Mouse (Mus musculus) MN1 (cell line): ENCODE data around the gene Capzb.
A peak's percentile ranks its signal among the peaks of the same experiment; 100 is the strongest.

Experiments
- DNase-seq: peaks from one replicate; pipeline ENCODE4 v3.0.0-alpha.2; 2016; ENCODE audit warnings: low spot score

The Capzb gene

DNA sequence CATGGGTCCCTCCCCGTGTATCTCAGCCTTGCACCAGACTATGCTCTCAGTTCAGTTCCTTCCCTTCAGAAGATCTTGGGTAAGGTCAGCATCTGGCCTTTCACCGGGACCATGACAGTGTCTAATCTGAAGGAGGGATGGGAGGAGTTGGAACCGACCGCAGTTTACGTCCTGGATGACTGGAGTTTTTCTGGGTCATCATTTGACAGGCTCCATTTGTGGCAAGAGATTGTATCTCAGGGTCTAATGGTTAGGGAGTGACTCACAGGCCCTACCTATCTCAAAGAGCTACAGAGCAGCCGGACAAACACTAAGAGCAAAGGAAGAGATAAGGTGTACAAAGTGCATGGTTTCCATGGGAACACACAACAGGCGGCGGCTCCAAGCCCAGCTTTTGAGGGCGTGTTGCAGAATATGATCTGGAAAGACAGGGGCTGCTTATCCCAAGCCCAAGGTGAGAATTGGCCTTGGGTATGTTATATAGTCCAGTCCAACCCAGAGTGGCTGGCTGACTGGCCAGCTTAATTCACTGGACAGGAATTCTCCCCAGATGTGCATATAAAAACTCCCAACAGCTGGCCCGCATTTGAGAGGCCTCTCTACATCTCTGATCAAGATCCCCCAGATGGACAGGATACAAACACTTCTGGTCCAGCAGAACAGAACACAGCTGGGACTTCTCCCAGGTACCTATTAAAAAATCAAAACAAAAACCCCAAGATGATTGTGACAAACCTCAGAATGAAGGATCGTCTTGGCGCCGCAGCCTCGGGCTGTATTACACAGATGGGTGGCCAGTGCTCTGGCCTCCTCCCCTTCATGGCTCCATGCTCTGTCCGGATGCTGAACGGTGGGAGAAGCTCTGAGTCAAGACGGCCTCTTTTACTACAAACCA, 12.7 kb upstream of the Capzb start:
- DNase-seq, result peak; percentile 92

DNA sequence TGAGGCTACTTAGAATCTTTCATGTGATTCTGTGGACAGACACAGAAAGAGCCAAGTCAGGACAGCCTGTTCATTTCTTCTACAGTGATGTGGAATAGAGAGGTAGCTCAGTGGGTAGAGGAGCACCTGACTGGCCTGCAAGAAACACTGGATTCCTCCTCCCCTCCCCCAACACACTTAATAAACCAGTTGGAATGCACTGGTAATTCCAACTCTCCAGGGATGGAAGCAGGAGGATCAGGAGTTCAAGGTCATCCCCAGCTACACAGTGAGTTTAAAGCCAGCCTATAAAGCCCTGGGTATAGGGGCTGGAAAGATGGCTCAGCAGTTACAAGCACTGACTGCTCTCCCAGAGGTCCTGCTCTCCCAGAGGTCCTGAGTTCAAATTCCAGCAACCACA, 10.2 kb upstream of the Capzb start:
- no peak for DNase-seq

DNA sequence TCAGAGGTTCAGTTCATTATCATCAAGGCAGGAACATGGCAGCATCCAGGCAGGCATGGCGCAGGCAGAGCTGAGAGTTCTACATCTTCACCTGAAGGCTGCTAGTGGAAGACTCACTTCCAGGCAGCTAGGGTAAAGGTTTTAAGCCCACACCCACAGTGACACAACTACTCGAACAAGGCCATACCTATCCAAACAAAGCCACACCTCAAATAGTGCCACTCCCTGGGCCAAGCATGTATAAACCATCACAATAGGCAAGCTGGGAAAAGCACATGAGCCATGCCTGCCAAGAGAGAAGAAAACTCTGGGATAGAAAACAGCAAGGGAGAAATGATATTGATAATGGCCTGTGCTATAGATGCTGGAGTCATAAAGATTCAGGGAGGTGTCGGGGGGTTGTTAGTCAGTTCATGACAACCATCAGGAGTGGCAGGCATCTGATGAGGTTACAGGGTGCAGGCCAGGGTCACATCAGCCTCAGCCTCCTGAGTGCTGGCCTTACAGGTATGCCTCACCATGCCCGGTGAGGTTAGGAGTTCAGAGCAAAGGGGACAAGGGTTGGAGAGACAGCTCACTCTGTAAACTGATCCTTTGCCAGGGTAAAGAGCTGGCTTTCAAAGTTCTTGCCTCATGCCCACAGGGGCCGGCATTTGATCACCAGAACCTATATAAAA, 6.8 kb upstream of the Capzb start:
- DNase-seq, result no peak

DNA sequence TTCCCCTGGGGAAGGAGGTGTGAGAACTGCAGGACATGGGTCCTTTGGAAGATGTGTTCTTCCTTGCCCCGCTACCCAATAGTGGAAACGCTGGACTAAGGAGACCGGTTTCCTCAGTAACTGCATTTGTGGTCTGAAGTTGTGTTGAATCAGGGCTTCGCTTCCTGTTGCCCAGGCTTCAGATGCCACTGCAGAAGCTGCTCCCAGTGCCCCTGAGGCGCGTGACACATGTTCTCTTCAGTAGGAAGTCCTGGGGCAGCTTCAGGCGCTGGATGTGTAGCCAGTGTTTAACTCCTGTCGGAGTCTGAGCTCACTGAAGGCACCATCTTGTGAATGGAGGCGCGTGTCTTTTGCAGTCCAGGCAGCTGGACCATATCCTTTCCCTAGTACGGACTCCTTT, 4.8 kb upstream of the Capzb start:
- DNase-seq, result no peak

DNA sequence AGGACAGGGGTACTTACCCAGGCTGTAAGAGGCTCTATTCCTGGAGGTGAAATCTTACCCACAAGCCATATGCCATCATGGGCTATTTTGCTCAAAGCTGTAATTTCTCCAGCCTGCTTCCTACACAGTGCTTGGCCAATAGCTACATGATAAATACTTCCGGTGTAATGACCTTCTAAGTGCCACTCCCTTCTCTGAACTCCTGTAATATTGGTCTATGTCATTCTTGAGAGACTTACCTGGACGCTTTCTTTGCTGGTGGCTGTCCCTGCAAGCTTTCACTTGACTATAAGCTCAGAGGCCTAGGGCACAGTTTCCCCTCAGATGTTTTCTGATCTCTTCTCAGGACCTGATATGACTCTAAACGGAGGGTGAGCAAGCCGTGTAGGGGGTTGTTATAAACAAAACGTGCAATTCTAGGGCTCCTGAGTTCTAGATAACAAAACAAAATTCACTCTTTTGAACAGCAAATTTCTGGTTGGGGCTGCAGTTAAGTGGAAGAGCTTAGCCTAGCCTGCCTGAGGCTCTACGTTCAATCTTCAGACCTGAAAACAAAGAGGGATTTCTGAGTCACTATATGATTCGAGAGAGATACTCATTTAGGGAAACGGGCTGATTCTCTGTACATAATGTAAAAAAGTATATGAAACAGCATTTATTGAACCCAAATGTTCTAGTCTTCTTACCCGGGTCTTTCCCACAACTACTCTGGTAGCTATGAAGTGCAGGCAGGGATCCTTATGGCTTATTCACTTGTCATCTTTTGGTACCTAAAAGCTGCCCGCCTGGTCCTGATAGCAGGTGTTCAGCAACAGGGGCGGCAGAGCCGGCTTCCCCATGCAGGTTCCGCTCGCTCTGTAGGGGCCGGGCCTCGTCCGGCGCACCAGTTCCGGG, 847 bp upstream of the Capzb start:
- DNase-seq, result peak; percentile 49

DNA sequence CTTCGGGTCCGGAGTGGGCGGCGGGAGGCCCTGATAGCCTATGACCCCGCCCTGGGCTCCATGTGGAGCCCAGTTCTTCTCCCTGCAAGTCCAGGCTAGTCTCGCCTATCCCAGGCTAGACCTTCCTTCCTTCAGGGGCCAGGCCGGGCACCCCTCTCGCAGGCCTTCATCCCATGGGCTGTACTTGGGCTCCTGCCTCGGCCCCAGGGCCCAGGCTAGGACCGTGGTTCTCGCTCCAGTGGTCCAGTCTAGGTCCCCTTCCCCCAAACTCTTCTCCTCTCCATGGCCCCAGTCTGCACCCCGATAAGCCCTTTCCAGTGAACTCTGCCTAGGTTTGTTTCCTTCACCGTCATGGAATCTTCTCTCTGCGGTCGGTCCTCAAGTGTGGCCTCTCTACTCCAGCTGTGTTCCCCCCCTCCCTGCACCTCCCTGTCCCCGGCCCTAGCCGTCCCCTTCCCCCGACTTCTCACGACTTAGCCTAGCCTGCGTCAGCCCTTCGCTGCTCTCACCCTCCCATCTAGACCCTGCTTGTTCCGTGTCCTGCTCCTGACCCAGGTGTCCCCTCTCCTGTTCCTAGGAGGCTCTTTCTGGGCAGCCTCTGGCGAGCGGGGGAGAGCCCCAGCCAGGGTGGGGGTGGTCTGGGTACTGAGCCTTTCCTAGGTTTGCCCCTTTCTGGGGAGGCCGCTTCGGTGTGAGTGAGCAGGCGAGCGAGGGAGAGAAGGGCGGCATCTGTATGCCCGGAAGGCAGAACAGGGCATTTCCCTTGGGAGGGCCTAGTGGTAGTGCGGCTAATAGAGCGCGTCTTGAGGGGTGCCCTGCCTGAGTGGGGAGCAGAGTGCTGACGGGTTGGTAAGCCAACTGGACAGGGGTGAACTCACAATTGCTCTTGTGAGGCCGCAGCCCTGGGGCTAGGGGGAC, 736 bp downstream of the Capzb start:
- DNase-seq, result peak; percentile 74

DNA sequence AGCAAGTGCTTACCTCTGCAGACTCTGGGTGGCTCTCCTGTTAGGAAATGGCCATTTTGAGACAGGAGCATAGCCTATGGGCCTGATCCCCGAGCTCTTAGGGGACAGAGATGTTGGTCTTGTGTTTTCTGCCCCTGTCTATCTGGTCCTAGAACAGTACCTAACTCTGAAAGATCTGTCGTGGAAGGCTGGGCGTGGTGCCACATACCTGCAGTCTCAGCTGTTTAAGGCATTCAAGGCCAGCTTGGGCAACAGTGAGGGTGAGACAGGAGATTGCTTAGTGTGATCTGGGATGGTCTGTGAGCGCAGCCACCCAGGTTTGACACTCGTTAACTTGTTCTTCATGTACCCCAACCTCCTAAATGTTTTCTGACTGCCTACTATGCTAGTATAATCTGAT, 2.4 kb downstream of the Capzb start:
- no peak for DNase-seq

DNA sequence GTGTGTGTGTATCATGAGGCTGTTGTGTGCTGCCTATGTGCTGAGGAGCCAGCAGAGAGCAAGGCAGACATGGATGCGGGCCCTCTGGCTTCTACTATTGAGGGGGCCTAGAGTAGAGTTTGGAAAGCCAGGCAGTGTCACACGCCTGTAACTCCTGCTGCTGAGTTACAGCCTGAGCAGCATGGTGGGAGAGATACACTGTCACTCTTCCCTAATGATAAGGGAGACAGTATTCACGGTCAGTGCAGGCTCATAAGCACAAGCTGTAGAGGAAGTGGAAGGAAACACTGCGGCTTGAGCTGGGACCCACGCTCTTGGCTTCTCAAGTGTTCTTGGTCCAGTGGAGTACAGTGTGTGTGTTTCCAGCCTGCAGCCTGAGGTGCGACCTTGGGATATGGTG, 3.8 kb downstream of the Capzb start:
- no peak for DNase-seq

DNA sequence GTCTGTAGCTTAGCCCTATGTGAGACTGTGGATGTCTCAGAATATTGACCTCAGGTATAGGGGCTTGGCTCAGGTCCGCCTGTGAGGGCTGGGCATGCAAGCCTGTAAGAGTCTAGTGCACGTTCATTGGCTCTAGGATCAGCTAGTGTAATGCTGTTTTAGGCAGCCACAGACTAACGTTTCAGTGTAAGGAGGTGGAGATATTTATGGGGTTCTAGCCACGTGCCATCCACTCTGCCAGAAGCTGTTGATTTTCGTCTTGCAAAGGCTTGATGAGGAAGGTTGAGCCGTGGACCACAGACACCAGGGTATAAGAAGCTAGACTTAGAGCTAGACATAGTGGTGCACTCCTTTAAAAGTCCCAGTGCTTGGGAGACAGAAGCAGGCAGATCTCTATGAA, 4.2 kb downstream of the Capzb start:
- DNase-seq, result no peak

DNA sequence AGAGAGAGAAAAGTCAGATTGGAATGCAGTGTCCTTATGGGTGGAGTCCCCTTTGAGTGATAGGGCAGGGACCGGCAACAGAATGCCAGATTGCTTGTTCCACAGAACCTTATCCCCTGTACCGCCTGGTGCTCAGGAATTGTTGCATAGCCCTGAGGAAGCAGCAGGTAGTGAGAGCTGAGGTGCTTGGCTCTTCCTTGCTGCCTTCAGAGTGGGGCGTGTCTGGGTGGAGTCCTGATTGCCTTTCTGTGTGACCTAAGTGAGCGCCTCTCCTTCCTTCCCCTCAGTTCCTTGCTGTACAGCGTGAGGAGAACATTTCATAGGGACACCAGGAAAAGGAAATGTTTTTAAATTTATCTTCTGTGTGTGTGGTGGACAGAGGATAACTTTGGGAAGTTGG, 4.8 kb downstream of the Capzb start:
- DNase-seq, result no peak

DNA sequence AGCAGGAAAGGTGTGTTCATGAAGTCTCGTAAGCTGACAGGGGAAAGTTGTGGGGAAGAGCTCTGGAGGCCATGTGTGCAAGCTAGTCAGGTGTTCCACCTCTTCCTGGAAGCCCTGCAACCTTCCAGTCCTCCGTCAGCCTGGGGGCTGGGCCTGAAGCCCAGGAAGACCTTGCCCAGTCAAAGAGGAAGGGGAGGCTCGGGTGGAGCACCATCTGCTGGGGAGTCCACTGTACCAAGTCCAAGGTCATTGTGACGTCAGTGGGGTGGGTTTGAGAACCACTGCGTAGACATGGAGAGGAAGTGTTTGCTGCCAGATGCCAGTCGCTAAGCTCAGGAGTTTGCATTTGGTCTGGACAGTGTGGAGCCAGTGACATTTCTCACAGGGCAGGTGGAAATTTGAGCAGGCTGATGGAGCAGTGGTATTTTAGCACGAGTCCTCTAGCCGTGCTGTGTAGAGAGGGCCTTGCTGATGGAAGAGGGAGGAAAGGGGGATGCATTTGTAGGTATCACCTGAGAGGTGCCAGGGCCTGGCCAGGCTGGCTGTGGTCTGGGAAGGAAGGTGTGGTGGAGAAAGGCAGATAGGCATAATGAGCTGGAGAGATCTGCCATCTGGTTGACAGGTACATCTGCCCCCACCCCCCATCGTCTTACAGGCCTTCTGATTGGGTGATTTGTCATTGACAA, 5.4 kb downstream of the Capzb start:
- no peak for DNase-seq

DNA sequence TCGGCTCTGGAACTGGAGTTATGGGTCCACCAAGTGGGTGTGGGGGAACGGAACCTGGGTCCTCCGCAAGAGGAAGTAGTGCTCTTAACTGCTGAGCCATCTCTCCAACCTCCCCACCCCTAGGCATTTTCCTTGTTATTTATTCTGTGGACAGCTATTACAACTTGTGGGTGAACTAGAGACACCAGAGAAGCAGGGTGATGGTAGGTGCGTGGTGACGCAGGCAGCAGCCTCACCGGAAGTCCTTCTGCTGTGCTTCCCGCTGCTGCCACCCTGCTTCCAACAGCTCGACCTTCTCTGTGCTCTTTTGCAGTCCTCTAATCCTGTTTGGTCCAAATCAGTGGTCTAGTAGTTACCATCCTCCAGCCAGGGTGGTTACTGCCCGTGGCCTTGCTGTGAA, 6.4 kb downstream of the Capzb start:
- DNase-seq, result no peak

DNA sequence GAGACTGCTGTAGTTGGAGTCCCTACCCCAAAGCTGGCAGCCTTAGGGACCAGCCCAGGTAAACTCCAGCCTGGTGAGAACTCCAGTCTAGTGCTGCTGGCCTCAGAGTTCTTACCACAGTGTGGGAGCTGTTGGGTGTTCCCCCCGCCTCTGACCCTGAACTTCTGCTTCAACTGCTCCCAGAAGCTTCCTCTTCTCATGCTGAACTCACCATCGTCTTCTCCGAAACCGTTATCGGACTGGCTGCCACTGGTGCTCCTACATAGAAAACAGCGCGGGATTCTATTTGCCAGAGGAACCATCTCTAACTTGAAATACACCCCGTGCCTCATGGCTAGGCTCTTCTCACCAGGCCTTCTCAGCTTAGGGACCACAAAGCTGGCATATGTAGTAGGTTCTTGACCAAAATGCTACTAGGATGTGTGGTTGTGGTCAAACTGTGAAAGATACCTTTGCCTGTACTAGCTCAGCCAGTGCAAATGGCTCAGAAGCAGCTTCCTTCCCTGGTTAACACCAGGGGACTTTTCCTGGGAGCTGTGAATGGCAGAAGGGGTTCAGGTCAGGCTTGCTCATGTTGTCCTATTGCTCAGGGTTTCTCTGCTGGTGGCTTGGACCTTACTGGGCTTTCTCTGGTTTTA, 7.1 kb downstream of the Capzb start:
- no peak for DNase-seq

DNA sequence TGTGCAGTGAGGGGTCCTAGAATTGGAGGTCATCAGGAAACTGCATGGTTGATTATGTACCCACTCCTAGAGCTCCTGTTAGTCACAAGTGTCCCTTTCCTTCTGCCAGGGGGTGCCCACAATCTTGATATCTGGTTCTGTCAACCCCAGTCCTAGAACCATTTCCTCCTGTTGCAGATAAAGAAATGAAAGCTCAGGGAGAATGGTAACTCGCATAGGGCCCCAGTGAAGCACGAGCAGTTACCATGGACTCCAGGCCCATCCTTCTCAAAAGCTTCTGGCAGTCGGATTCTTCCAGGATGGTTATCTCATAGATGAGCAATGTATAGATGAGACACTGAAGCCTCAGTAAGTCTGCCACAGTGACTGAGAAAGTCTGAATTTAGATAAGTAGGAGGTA, 8.2 kb downstream of the Capzb start:
- no peak for DNase-seq

DNA sequence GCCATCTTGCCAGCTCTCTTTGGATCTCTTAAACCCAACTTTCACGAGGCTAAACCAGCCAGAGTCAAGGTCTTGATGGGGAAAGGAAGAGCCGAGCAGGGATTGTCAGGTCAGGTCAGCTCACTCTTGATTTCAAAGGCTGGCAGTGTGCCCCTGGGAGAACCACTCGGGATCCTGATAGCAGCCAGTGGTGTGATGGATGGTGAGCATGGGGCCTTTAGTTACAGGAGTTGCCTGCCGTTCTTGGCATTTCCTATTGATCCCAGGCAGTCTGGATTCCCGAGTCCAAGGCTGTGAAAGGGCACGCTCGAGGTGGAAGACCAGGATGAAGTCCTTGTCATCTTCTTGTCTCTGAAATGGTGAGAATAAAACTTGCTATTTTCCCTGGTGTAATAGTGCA, 9.9 kb downstream of the Capzb start:
- no peak for DNase-seq

DNA sequence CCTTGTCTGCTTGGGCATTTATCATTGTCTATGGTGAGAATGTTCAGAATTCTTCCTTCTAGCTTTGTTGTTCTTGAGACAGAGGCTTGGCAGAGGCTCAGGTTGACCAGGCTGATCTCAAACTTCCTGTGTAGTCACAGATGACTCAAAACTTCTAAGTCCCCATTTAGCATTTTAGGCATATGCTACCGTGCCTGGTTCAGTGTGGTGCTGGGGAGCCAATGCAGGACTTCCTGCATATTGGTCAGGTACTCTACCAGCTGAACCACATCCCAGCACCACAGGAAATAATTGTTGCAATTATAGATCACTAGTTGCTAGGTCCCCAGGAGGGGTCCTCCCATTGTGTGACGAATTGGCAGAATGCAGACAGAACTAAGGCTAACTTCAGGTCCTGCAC, 10.7 kb downstream of the Capzb start:
- DNase-seq, result no peak

DNA sequence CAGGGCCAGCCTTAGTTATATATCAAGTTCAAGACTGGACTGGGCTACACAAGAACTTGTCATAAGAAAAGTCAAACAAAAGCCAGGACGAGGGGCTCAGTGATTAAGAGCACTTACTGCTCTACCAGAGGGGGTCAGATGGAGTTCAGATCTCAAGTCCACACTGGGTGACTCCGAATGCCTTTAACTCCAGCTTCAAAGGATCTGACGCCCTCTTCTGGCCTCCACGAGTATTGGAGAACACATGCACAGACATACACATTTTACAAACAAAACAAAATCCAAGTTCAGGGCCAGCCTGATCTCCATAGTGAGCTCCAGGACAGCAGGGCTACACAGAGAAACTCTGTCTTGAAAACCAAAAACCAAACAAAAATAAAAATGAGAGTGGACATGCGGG, 13.1 kb downstream of the Capzb start:
- DNase-seq, result no peak

DNA sequence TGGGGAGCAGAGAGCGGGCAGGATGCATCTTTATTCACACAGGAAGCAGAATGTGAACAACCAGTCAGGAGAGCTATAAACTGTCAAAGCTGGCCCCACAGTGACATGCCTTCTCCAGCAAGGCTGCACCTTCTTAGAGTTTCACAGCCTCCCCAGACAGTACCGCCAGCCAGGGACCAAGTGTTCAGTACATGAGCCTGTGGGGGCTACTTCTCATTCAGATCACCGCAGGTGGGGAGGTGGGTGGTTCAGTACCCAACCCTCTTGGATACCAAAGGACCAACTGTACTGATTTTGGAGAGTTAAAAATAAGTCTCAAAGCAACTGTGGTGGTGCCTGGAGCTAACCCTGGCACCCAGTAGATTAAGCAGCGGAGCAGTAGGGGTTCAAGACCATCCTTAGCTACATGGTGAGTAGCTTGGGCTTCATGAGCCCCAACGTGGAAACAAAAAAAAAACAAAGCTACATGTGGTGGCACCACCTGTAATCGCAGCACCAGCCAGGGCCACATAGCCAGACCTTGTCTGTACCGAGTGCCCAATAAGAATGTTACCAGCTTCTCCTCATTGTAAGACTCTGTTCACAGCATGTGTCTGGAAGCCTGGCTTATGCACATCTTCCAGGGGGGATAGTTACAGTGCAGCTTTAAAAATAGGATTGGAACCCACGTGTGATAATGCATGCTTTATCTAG, 13.8 kb downstream of the Capzb start:
- no peak for DNase-seq

DNA sequence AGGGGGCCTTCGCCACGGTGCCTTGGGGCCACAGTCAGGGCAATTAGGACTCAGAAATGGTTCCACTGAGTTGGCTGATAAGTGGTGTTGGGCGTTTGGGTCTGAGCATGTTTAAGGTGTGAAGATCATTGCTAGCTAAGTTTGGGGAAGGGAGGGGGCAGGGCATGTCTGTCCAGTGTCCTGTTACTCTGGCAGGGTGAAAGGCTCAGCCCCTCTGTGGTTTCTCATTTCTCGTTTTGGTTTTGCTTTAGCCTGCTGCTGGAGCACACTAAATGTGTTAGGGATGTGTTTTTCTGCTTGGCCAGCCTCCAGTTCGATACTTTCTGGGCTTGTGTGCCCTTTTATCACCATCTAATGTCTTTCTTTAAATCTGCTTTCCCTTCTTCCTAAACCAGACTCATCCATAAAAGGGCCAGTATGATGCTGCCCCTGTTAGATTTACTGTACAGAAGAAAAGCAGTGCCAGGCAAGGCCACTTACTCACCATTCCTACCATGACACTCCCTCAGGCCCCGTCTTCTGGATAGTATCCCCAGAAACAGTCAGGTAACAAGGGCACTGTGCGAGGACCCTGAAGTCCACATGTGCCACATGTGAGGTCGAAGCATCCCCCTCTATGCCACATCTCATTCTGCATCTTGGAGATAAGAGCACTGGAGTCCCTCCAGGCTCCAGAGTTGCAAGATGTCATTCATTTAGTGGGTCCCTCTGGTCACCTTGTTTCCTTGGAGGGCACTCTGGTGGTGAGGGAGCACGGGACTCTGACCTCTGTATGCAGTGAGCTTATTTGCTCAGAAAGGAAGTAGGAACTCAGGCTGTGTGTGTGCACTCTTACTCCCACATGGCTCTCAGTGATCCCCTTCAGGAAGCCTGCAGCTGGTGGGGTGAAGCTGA, 15.8 kb downstream of the Capzb start:
- peak; percentile 72 for DNase-seq
